Mouse (Mus musculus): Measurements from ENCODE around the gene Slc39a1. TPM values are rescaled to one million over a fixed set of nuclear protein-coding genes. Genes with fewer than 3 reads are reported as not detected.

Gene Slc39a1
- polyA plus RNA-seq (2012; fragmentation: generic; extraction: Trizol) = 82.1 TPM
- long read RNA-seq, experiment 1, transcript Slc39a1-201 (4 exons, 2,364 nt) = major isoform, 14 of 255 reads
- long read RNA-seq, experiment 1, partial matches to known transcripts = 1 of 255 reads
- long read RNA-seq, experiment 1, other reads (novel, unspliced or antisense) = 240 of 255 reads
- long read RNA-seq, experiment 2, transcript Slc39a1-201 (4 exons, 2,364 nt) = major isoform, 81 of 92 reads
- long read RNA-seq, experiment 2, partial matches to known transcripts = 5 of 92 reads
- long read RNA-seq, experiment 2, other reads (novel, unspliced or antisense) = 6 of 92 reads

DNA sequence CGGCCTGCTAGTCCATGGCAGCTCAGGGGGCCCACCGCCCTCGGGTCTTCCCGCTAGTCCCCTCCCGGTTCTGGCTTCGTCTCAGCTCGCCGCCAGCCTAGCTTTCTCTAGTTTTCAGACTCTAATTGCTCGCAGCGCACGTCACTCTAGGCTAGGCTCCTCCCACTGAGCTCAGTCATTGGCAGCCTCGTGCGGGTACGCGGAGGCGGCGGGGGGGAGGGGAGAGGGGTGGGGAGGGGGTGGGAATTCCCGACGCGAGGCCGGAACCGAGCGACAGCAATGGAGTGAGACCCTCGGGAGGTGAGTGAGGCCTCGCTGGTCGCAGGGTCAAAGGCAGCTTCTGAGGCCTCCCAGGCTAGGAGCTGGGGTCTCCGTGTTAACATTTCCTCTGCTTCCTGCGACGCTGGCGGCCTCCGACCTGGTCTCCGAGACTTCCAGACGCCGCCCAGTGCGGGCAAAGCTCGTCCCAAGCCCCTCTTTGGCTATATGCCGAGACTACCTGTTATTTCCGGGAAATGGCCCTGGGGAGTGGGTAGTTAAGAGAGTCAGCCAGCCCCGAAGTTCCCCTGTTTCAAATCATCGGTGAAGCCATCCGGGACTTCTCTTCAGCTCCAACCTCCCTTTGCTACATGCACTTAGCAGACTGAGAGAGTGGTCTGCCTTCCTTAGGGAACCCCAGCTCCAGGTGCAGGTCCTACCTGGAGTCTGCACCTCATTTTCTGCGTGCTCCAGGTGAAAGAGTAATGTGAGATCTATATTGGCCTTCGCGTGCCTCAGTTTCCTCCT, at the start of gene Slc39a1:
Gene Slc39a1 (plus strand): TSS at position 213 of the 786 bp plus-strand sequence.
- Histone ChIP-seq H3K79me3 (ENCODE audit: low read depth) (no peaks in the 10 kb centered on the region), H3K36me3 (ENCODE audit: control insufficient read depth, insufficient read depth) (peaks cover 13% of the 10 kb centered on the region), H3K27me3 (ENCODE audit: control insufficient read depth, insufficient read depth, insufficient read length) (no peaks in the 10 kb centered on the region), H3ac (ENCODE audit: control insufficient read depth, insufficient read length, low read depth) (peak within 1 kb of the TSS; percentile 87), H3K4me3 (ENCODE audit: insufficient read depth, poor library complexity, severe bottlenecking) (peak within 1 kb of the TSS; percentile 85), H3K79me2 (ENCODE audit: control insufficient read depth, insufficient read depth) (peaks cover 14% of the 10 kb centered on the region)
- TF ChIP-seq MAX (IDR thresholded peaks at IDR 0.05) (peak; percentile 46), CTCF (IDR thresholded peaks at IDR 0.05; ENCODE audit: control insufficient read depth, insufficient read depth, insufficient read length) (no peak)

DNA sequence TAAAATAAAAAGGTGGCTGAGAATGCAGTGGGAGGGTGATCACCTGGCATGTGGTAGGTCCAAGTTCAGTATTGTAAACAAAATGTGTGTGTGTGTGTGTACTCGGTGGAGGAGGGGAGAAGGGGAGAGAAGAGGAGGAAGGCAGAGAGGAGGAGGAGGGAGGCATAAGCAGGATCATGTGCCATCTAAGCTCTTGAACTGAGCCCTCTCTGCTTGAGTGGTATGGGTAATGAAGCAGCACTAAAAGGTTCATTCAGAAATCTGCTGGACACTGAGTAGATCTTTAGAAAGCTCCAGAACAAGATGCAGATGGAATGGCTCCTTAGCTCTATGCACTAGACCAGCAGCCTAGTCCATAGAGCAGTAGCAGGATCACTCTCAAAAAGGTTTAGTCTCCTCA, 45.1 kb upstream of the Slc39a1 start:
- H3K27me3 ChIP-seq (ENCODE audit: control insufficient read depth, insufficient read depth, insufficient read length) = no peaks in the 10 kb centered on the region
- no peaks in the 10 kb centered on the region for H3K79me3 ChIP-seq (ENCODE audit: low read depth)
- no peak overlapping the region for H3ac ChIP-seq (ENCODE audit: control insufficient read depth, insufficient read length, low read depth)
- no peaks in the 10 kb centered on the region for H3K79me2 ChIP-seq (ENCODE audit: control insufficient read depth, insufficient read depth)
- TF ChIP-seq FOSL1 (IDR thresholded peaks at IDR 0.05; ENCODE audit: insufficient read depth, low read length, poor library complexity, severe bottlenecking) = no peak
- TF ChIP-seq CEBPB (IDR thresholded peaks at IDR 0.05; ENCODE audit: low read depth) = no peak
- no peak for TF ChIP-seq MAX (IDR thresholded peaks at IDR 0.05)
- no peak for TF ChIP-seq MYOD1 (IDR thresholded peaks at IDR 0.05; ENCODE audit: control insufficient read depth, insufficient read length, low read depth)
- no peak for TF ChIP-seq MYOG (IDR thresholded peaks at IDR 0.05; ENCODE audit: control insufficient read depth, extremely low read depth, insufficient read length)
- no peak for TF ChIP-seq CTCF (IDR thresholded peaks at IDR 0.05; ENCODE audit: control insufficient read depth, insufficient read depth, insufficient read length)
- TF ChIP-seq USF1 (IDR thresholded peaks at IDR 0.05; ENCODE audit: low read depth) = no peak
- no peak overlapping the region for H3K4me3 ChIP-seq (ENCODE audit: insufficient read depth, poor library complexity, severe bottlenecking)
- peaks cover 18% of the 10 kb centered on the region for H3K36me3 ChIP-seq (ENCODE audit: control insufficient read depth, insufficient read depth)

- H3K36me3 ChIP-seq (ENCODE audit: control insufficient read depth, insufficient read depth) = peaks cover 25% of the 10 kb centered on the region
- H3K27me3 ChIP-seq (ENCODE audit: control insufficient read depth, insufficient read depth, insufficient read length) = no peaks in the 10 kb centered on the region
- no peaks in the 10 kb centered on the region for H3K79me3 ChIP-seq (ENCODE audit: low read depth)
- no peaks in the 10 kb centered on the region for H3K79me2 ChIP-seq (ENCODE audit: control insufficient read depth, insufficient read depth)
- TF ChIP-seq MYOD1 (IDR thresholded peaks at IDR 0.05; ENCODE audit: control insufficient read depth, insufficient read length, low read depth) (no peak), CTCF (IDR thresholded peaks at IDR 0.05; ENCODE audit: control insufficient read depth, insufficient read depth, insufficient read length) (no peak), CEBPB (IDR thresholded peaks at IDR 0.05; ENCODE audit: low read depth) (no peak), MAX (IDR thresholded peaks at IDR 0.05) (no peak), FOSL1 (IDR thresholded peaks at IDR 0.05; ENCODE audit: insufficient read depth, low read length, poor library complexity, severe bottlenecking) (no peak), USF1 (IDR thresholded peaks at IDR 0.05; ENCODE audit: low read depth) (no peak), MYOG (IDR thresholded peaks at IDR 0.05; ENCODE audit: control insufficient read depth, extremely low read depth, insufficient read length) (no peak)
- H3K4me3 ChIP-seq (ENCODE audit: insufficient read depth, poor library complexity, severe bottlenecking) = no peak overlapping the region
- H3ac ChIP-seq (ENCODE audit: control insufficient read depth, insufficient read length, low read depth) = no peak overlapping the region
Observed at GRCm38 (mm10) chr3:90203619-90204018, 44.4 kb upstream of the Slc39a1 start.

DNA sequence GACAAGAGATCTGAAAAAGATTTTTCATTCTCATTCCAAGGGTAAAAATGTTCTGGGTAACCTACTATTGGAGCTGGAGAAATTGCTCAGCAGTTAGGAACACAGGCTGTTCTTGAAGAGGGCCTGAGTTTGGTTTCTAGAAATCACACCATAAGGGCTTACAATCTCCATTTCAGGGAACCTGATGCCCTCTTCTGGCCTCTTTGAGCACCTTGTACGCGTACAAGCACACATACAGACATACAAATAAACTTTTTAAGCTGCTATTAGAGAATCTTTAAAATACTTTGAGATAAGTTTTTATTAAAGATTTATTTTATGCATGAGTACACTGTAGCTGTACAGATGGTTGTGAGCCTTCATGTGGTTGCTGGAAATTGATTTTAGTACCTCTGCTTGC, 43.4 kb upstream of the Slc39a1 start:
- TF ChIP-seq CTCF (IDR thresholded peaks at IDR 0.05; ENCODE audit: control insufficient read depth, insufficient read depth, insufficient read length) (no peak), MYOD1 (IDR thresholded peaks at IDR 0.05; ENCODE audit: control insufficient read depth, insufficient read length, low read depth) (no peak), MYOG (IDR thresholded peaks at IDR 0.05; ENCODE audit: control insufficient read depth, extremely low read depth, insufficient read length) (no peak), CEBPB (IDR thresholded peaks at IDR 0.05; ENCODE audit: low read depth) (no peak), FOSL1 (IDR thresholded peaks at IDR 0.05; ENCODE audit: insufficient read depth, low read length, poor library complexity, severe bottlenecking) (no peak), MAX (IDR thresholded peaks at IDR 0.05) (no peak), USF1 (IDR thresholded peaks at IDR 0.05; ENCODE audit: low read depth) (no peak)
- no peak overlapping the region for H3ac ChIP-seq (ENCODE audit: control insufficient read depth, insufficient read length, low read depth)
- peaks cover 34% of the 10 kb centered on the region for H3K36me3 ChIP-seq (ENCODE audit: control insufficient read depth, insufficient read depth)
- H3K79me2 ChIP-seq (ENCODE audit: control insufficient read depth, insufficient read depth) = no peaks in the 10 kb centered on the region
- H3K27me3 ChIP-seq (ENCODE audit: control insufficient read depth, insufficient read depth, insufficient read length) = no peaks in the 10 kb centered on the region
- H3K79me3 ChIP-seq (ENCODE audit: low read depth) = peaks cover 4% of the 10 kb centered on the region
- no peak overlapping the region for H3K4me3 ChIP-seq (ENCODE audit: insufficient read depth, poor library complexity, severe bottlenecking)

DNA sequence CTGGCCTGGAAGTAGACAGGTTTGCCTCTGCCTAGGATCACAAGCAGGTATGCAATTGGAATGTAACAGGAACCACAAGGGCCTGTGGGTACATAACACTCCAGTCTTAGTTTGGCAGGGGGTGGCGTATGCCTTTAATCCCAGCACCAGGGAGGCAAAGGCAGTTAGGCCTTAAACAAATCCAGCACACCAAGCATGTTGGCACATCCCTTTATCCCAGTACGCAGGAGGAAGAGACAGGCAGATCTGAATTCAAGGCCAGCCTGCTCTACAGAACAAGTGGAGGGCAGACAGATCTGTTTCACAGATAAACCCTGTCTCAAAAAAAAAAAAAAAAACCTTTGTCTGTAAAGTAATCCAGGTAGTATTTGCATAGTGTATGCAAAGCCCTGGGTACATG, 39.3 kb upstream of the Slc39a1 start:
- Histone ChIP-seq H3ac (ENCODE audit: control insufficient read depth, insufficient read length, low read depth) (no peak overlapping the region), H3K36me3 (ENCODE audit: control insufficient read depth, insufficient read depth) (peaks cover 67% of the 10 kb centered on the region), H3K4me3 (ENCODE audit: insufficient read depth, poor library complexity, severe bottlenecking) (no peak overlapping the region), H3K27me3 (ENCODE audit: control insufficient read depth, insufficient read depth, insufficient read length) (no peaks in the 10 kb centered on the region), H3K79me3 (ENCODE audit: low read depth) (peaks cover 39% of the 10 kb centered on the region), H3K79me2 (ENCODE audit: control insufficient read depth, insufficient read depth) (peaks cover 35% of the 10 kb centered on the region)
- no peak for TF ChIP-seq FOSL1 (IDR thresholded peaks at IDR 0.05; ENCODE audit: insufficient read depth, low read length, poor library complexity, severe bottlenecking)
